Mouse (Mus musculus): Measurements from ENCODE around the gene Gm2115. TPM values are rescaled to one million over a fixed set of nuclear protein-coding genes. Genes with fewer than 3 reads are reported as not detected.

Gene Gm2115
- polyA plus RNA-seq, 1 experiment from 2014 or later = 2.3 TPM

GRCm38 (mm10) chr7:84566200-84566599 lies 37.4 kb downstream of the Gm2115 start:
- H3K36me3 ChIP-seq (ENCODE audit: control insufficient read depth, insufficient read depth, low read length) = no peaks in the 10 kb centered on the region
- no peaks in the 10 kb centered on the region for H3K4me1 ChIP-seq (replicated peaks; ENCODE audit: control insufficient read depth, insufficient read depth)
- H3K27ac ChIP-seq (replicated peaks) = no peak overlapping the region
- no peaks in the 10 kb centered on the region for H3K27me3 ChIP-seq (ENCODE audit: control insufficient read depth, insufficient read depth, low read length)
- WGBS = 55% methylated on average over 6 of the region's 6 CpGs
- no peak for DNase-seq (ENCODE audit: low spot score)
- no peak for ATAC-seq (ENCODE audit: low FRiP score, low TSS enrichment)
- no peak overlapping the region for H3K4me3 ChIP-seq (ENCODE audit: low read depth, low read length)
- no peak overlapping the region for H3K4me2 ChIP-seq (replicated peaks; ENCODE audit: low read depth)
- no peak for TF ChIP-seq EP300 (optimal IDR thresholded peaks at IDR 0.05)
- no peak for TF ChIP-seq CTCF (IDR thresholded peaks at IDR 0.05; ENCODE audit: low read depth)
- no peaks in the 10 kb centered on the region for H3K9me3 ChIP-seq (ENCODE audit: control insufficient read depth, low read length)
- H3K9ac ChIP-seq (ENCODE audit: low read length) = no peak overlapping the region

GRCm38 (mm10) chr7:84577034-84577433 lies 48.3 kb downstream of the Gm2115 start:
- Histone ChIP-seq H3K27ac (replicated peaks) (no peak overlapping the region), H3K4me3 (ENCODE audit: low read depth, low read length) (no peak overlapping the region), H3K27me3 (ENCODE audit: control insufficient read depth, insufficient read depth, low read length) (no peaks in the 10 kb centered on the region), H3K4me2 (replicated peaks; ENCODE audit: low read depth) (no peak overlapping the region), H3K4me1 (replicated peaks; ENCODE audit: control insufficient read depth, insufficient read depth) (no peaks in the 10 kb centered on the region), H3K9ac (ENCODE audit: low read length) (no peak overlapping the region), H3K36me3 (ENCODE audit: control insufficient read depth, insufficient read depth, low read length) (no peaks in the 10 kb centered on the region), H3K9me3 (ENCODE audit: control insufficient read depth, low read length) (no peaks in the 10 kb centered on the region)
- DNase-seq (ENCODE audit: low spot score) (no peak), ATAC-seq (ENCODE audit: low FRiP score, low TSS enrichment) (peak; percentile 80)
- no peak for TF ChIP-seq EP300 (optimal IDR thresholded peaks at IDR 0.05)
- TF ChIP-seq CTCF (IDR thresholded peaks at IDR 0.05; ENCODE audit: low read depth) = no peak
- WGBS = 77% methylated on average over 2 of the region's 2 CpGs

DNA sequence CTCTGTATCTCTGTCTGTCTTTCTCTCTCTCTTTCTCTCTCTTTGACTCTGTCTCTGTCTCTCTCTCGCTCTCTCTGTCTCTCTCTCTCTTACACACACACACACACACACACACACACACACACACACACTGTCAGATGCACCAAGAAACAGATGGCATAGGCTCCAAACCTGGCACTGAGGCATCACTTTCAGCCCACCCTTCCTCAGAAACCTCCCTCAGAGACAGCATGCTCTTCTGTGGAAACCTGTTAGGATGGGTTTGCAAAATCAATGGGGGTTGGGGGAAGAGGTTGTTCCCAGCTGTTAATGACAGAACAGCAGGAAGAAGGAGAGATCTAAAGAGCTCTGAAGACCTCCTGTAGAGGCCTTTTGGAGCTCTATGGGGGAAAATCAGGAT lies 50.1 kb downstream of the Gm2115 start:
- WGBS = 80% methylated on average over 1 of the region's 1 CpGs
- no peak overlapping the region for H3K4me3 ChIP-seq (ENCODE audit: low read depth, low read length)
- H3K4me1 ChIP-seq (replicated peaks; ENCODE audit: control insufficient read depth, insufficient read depth) = no peaks in the 10 kb centered on the region
- H3K27ac ChIP-seq (replicated peaks) = no peak overlapping the region
- H3K9me3 ChIP-seq (ENCODE audit: control insufficient read depth, low read length) = no peaks in the 10 kb centered on the region
- no peak overlapping the region for H3K4me2 ChIP-seq (replicated peaks; ENCODE audit: low read depth)
- H3K27me3 ChIP-seq (ENCODE audit: control insufficient read depth, insufficient read depth, low read length) = no peaks in the 10 kb centered on the region
- H3K36me3 ChIP-seq (ENCODE audit: control insufficient read depth, insufficient read depth, low read length) = no peaks in the 10 kb centered on the region
- ATAC-seq (ENCODE audit: low FRiP score, low TSS enrichment) (no peak), DNase-seq (ENCODE audit: low spot score) (no peak)
- no peak for TF ChIP-seq CTCF (IDR thresholded peaks at IDR 0.05; ENCODE audit: low read depth)
- no peak for TF ChIP-seq EP300 (optimal IDR thresholded peaks at IDR 0.05)
- no peak overlapping the region for H3K9ac ChIP-seq (ENCODE audit: low read length)

GRCm38 (mm10) chr7:84579769-84580168 lies 51.0 kb downstream of the Gm2115 start:
- ATAC-seq (ENCODE audit: low FRiP score, low TSS enrichment) (no peak), DNase-seq (ENCODE audit: low spot score) (no peak)
- Histone ChIP-seq H3K27ac (replicated peaks) (no peak overlapping the region), H3K4me1 (replicated peaks; ENCODE audit: control insufficient read depth, insufficient read depth) (no peaks in the 10 kb centered on the region), H3K36me3 (ENCODE audit: control insufficient read depth, insufficient read depth, low read length) (no peaks in the 10 kb centered on the region), H3K4me2 (replicated peaks; ENCODE audit: low read depth) (no peak overlapping the region), H3K4me3 (ENCODE audit: low read depth, low read length) (no peak overlapping the region), H3K9me3 (ENCODE audit: control insufficient read depth, low read length) (no peaks in the 10 kb centered on the region), H3K27me3 (ENCODE audit: control insufficient read depth, insufficient read depth, low read length) (no peaks in the 10 kb centered on the region), H3K9ac (ENCODE audit: low read length) (no peak overlapping the region)
- TF ChIP-seq CTCF (IDR thresholded peaks at IDR 0.05; ENCODE audit: low read depth) (no peak), EP300 (optimal IDR thresholded peaks at IDR 0.05) (no peak)
- WGBS = 92% methylated on average over 1 of the region's 1 CpGs

DNA sequence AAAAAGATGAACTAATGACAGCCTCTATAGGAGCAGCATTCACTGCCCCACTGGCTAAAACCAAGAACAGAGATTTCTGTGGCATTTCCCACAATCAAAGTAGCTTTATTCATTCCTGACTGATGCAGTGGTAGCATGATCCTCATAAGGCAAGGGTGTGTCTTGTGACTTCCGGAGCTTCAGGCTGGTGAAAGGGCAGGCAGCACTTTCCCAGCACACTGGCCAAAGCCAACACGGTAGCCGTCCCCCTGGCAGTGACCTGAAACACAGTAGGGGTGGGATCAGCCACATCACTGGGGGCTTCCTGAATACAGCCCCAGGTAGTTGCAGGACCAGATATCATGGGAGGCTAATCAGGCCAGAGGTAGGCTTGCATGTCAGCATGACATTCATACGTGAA lies 56.3 kb downstream of the Gm2115 start:
- H3K4me1 ChIP-seq (replicated peaks; ENCODE audit: control insufficient read depth, insufficient read depth) = no peaks in the 10 kb centered on the region
- H3K36me3 ChIP-seq (ENCODE audit: control insufficient read depth, insufficient read depth, low read length) = no peaks in the 10 kb centered on the region
- H3K9ac ChIP-seq (ENCODE audit: low read length) = no peak overlapping the region
- 81% methylated on average over 4 of the region's 4 CpGs for WGBS
- DNase-seq (ENCODE audit: low spot score) = no peak
- ATAC-seq (ENCODE audit: low FRiP score, low TSS enrichment) = no peak
- no peak overlapping the region for H3K4me2 ChIP-seq (replicated peaks; ENCODE audit: low read depth)
- no peak overlapping the region for H3K27ac ChIP-seq (replicated peaks)
- no peaks in the 10 kb centered on the region for H3K27me3 ChIP-seq (ENCODE audit: control insufficient read depth, insufficient read depth, low read length)
- H3K4me3 ChIP-seq (ENCODE audit: low read depth, low read length) = no peak overlapping the region
- no peaks in the 10 kb centered on the region for H3K9me3 ChIP-seq (ENCODE audit: control insufficient read depth, low read length)
- TF ChIP-seq CTCF (IDR thresholded peaks at IDR 0.05; ENCODE audit: low read depth) (no peak), EP300 (optimal IDR thresholded peaks at IDR 0.05) (no peak)

GRCm38 (mm10) chr7:84586360-84587100 lies 57.8 kb downstream of the Gm2115 start:
- no peak overlapping the region for H3K4me3 ChIP-seq (ENCODE audit: low read depth, low read length)
- H3K27ac ChIP-seq (replicated peaks) = no peak overlapping the region
- no peak overlapping the region for H3K4me2 ChIP-seq (replicated peaks; ENCODE audit: low read depth)
- H3K36me3 ChIP-seq (ENCODE audit: control insufficient read depth, insufficient read depth, low read length) = no peaks in the 10 kb centered on the region
- H3K4me1 ChIP-seq (replicated peaks; ENCODE audit: control insufficient read depth, insufficient read depth) = no peaks in the 10 kb centered on the region
- WGBS = 67% methylated on average over 3 of the region's 3 CpGs
- TF ChIP-seq CTCF (IDR thresholded peaks at IDR 0.05; ENCODE audit: low read depth) = no peak
- no peak for TF ChIP-seq EP300 (optimal IDR thresholded peaks at IDR 0.05)
- no peak for DNase-seq (ENCODE audit: low spot score)
- no peak for ATAC-seq (ENCODE audit: low FRiP score, low TSS enrichment)
- H3K9ac ChIP-seq (ENCODE audit: low read length) = no peak overlapping the region
- H3K9me3 ChIP-seq (ENCODE audit: control insufficient read depth, low read length) = no peaks in the 10 kb centered on the region
- H3K27me3 ChIP-seq (ENCODE audit: control insufficient read depth, insufficient read depth, low read length) = no peaks in the 10 kb centered on the region

All from stomach, postnatal 0 days (tissue).